Mouse (Mus musculus) megakaryocyte, embryonic 14.5 days (primary cell): ENCODE data around the gene Gtpbp3.

ENCODE experiments used
- FLI1 ChIP-seq: IDR thresholded peaks from 2 replicates; pipeline ENCODE4 v1.6.1; 2012; ENCODE audit warnings: low read length, inconsistent platforms, mixed read lengths
- GATA1 ChIP-seq: IDR thresholded peaks from 3 replicates; pipeline ENCODE4 v1.6.1; 2012; ENCODE audit warnings: mixed read lengths, low read length, inconsistent platforms, borderline replicate concordance

- TF ChIP-seq GATA1 (no peak), FLI1 (no peak)
Measured at GRCm38 (mm10) chr8:71537028-71537867, 49.3 kb downstream of the Gtpbp3 start, which contains the start of gene Bst2.
